Mouse (Mus musculus) megakaryocyte, embryonic 14.5 days (primary cell): Measurements from ENCODE around the gene Prdx1.

Source experiments
- FLI1 ChIP-seq: IDR thresholded peaks from 2 replicates; pipeline ENCODE4 v1.6.1; 2012; ENCODE audit warnings: low read length, inconsistent platforms, mixed read lengths
- GATA1 ChIP-seq: IDR thresholded peaks from 3 replicates; pipeline ENCODE4 v1.6.1; 2012; ENCODE audit warnings: mixed read lengths, low read length, inconsistent platforms, borderline replicate concordance

DNA sequence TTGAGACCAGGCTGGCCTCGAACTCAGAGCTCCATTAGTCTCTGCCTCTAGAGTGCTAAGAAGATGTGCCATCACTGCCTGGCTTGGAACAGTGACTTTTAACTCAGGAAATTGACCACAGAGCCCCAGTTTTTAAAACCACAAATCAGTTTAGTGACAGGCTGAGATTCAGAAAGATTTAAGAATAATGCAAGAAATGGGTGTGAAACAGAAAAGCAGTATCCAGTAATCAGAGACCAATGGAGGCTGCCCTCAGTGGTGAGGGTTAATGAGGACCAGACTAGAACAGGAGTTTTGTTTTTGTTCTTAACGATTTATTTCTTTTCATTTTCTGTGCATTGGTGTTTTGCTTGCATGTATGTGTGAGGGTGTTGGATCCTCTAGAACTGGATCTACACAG, 679 bp upstream of the Prdx1 start:
- TF ChIP-seq FLI1 = no peak
- TF ChIP-seq GATA1 = no peak
